Mouse (Mus musculus) liver, embryonic 18 days (tissue): ENCODE data around the gene Irx1. TPM values are rescaled to one million over a fixed set of nuclear protein-coding genes. Genes with fewer than 3 reads are reported as not detected.

Source experiments
- polyA plus RNA-seq: library from polyadenylated mRNA; depleted of rRNA; stranded (reverse); fragments of >200 nt; gene quantifications from 2 replicates; pipeline ENCODE4 v1.2.3, GENCODE M21; 2012; rRNA removed

Gene Irx1
- not detected in 2 replicates for polyA plus RNA-seq

GRCm38 (mm10) chr13:71963356-71964351, at the start of gene Irx1:
Gene Irx1 (minus strand): TSS chr13:71963723.

